Mouse (Mus musculus): ENCODE results near the gene Cdc27.
"Not testable (repeated sequence)": the region's sequence is repeated elsewhere in the genome, so short reads cannot be mapped to it uniquely, and the experiment has no call there.

Cdc27 gene

GRCm38 (mm10) chr11:104570515-104570914 lies 20.1 kb upstream of the Cdc27 start:
- DNase-seq: not testable (repeated sequence)

GRCm38 (mm10) chr11:104568326-104568725 lies 17.9 kb upstream of the Cdc27 start:
- DNase-seq: no peak

GRCm38 (mm10) chr11:104567736-104568135 lies 17.3 kb upstream of the Cdc27 start:
- DNase-seq: no peak

GRCm38 (mm10) chr11:104566796-104567195 lies 16.4 kb upstream of the Cdc27 start:
- DNase-seq: no peak

- DNase-seq: no peak
These were observed 15.7 kb upstream of the Cdc27 start for GRCm38 (mm10) chr11:104566097-104566496.

GRCm38 (mm10) chr11:104565172-104565571 lies 14.8 kb upstream of the Cdc27 start:
- DNase-seq: no peak

GRCm38 (mm10) chr11:104563496-104563895 lies 13.1 kb upstream of the Cdc27 start:
- DNase-seq: no peak

GRCm38 (mm10) chr11:104560971-104561370 lies 10.6 kb upstream of the Cdc27 start:
- no peak for DNase-seq

GRCm38 (mm10) chr11:104558651-104559403 lies 8.4 kb upstream of the Cdc27 start:
- no peak for DNase-seq

GRCm38 (mm10) chr11:104558065-104558464 lies 7.6 kb upstream of the Cdc27 start:
- DNase-seq: no peak

- DNase-seq: peak in 1 of 2 experiments; percentile 15
These were observed 698 bp downstream of the Cdc27 start for GRCm38 (mm10) chr11:104549438-104550405.

- DNase-seq: no peak
These were observed 2.9 kb downstream of the Cdc27 start for GRCm38 (mm10) chr11:104547502-104547901.

- no peak for DNase-seq
These were observed 5.9 kb downstream of the Cdc27 start for GRCm38 (mm10) chr11:104544507-104544906.

GRCm38 (mm10) chr11:104543337-104543736 lies 7.1 kb downstream of the Cdc27 start:
- DNase-seq: not testable (repeated sequence)

GRCm38 (mm10) chr11:104539811-104540210 lies 10.6 kb downstream of the Cdc27 start:
- DNase-seq: no peak

GRCm38 (mm10) chr11:104537945-104538555 lies 12.4 kb downstream of the Cdc27 start:
- no peak for DNase-seq

- DNase-seq: no peak
These were observed 13.6 kb downstream of the Cdc27 start for GRCm38 (mm10) chr11:104536843-104537242.

- DNase-seq: no peak
These were observed 24.5 kb downstream of the Cdc27 start for GRCm38 (mm10) chr11:104525935-104526334.

GRCm38 (mm10) chr11:104512436-104512835 lies 38.0 kb downstream of the Cdc27 start:
- DNase-seq: no peak

- peak in 1 of 2 experiments; percentile 39 for DNase-seq
These were observed 39.8 kb downstream of the Cdc27 start for GRCm38 (mm10) chr11:104510606-104511005.

GRCm38 (mm10) chr11:104508455-104508854 lies 42.0 kb downstream of the Cdc27 start:
- no peak for DNase-seq

GRCm38 (mm10) chr11:104488292-104488691 lies 62.1 kb downstream of the Cdc27 start:
- no peak for DNase-seq

GRCm38 (mm10) chr11:104481971-104482370 lies 68.4 kb downstream of the Cdc27 start:
- DNase-seq: no peak
